Mouse (Mus musculus) forebrain, embryonic 15.5 days (tissue): ENCODE data around the gene Hk1. TPM values are rescaled to one million over a fixed set of nuclear protein-coding genes. Genes with fewer than 3 reads are reported as not detected.

Experiments used
- ATAC-seq: fragments of 200-750 bp; cut with Nextera tagmentation; replicated peaks from 2 replicates; pipeline ENCODE4 v1.8.0; 2017; ENCODE audit warnings: mild to moderate bottlenecking, moderate TSS enrichment, moderate library complexity
- H3K27ac ChIP-seq: fragments of 300-500 bp; sonication (generic); replicated peaks from 2 replicates; pipeline ENCODE4 v1.5.1; 2015; ENCODE audit warnings: mild to moderate bottlenecking, inconsistent platforms
- H3K27me3 ChIP-seq: fragments of 300-500 bp; sonication (generic); 2 replicates; pipeline ENCODE4 v1.6.1; 2015; ENCODE audit warnings: inconsistent platforms
- H3K36me3 ChIP-seq: fragments of 300-500 bp; sonication (generic); 2 replicates; pipeline ENCODE4 v1.6.1; 2015; ENCODE audit warnings: mild to moderate bottlenecking, inconsistent platforms
- H3K4me1 ChIP-seq: fragments of 300-500 bp; sonication (generic); 2 replicates; pipeline ENCODE4 v1.6.1; 2015; ENCODE audit warnings: inconsistent platforms
- H3K4me2 ChIP-seq: fragments of 300-500 bp; sonication (generic); replicated peaks from 2 replicates; pipeline ENCODE4 v1.6.1; 2015; ENCODE audit warnings: mild to moderate bottlenecking, inconsistent platforms
- H3K4me3 ChIP-seq: fragments of 300-500 bp; sonication (generic); 2 replicates; pipeline ENCODE4 v1.5.1; 2015; ENCODE audit warnings: mild to moderate bottlenecking, inconsistent platforms
- H3K9ac ChIP-seq: fragments of 300-500 bp; sonication (generic); replicated peaks from 2 replicates; pipeline ENCODE4 v1.6.1; 2015; ENCODE audit warnings: mild to moderate bottlenecking, inconsistent platforms
- H3K9me3 ChIP-seq: fragments of 300-500 bp; sonication (generic); 2 replicates; pipeline ENCODE4 v1.6.1; 2016; ENCODE audit warnings: inconsistent platforms
- WGBS: fragments of 180-500 bp; shearing (Covaris S2); methylation state at CpG from one replicate; pipeline ENCODE4 v1.1.7; 2015; ENCODE audit warnings: mixed read lengths; 5-methylcytosine and 5-hydroxymethylcytosine counted together
- polyA plus RNA-seq: library from polyadenylated mRNA; unstranded; fragments of >200 nt; fragmentation: Nextera tagmentation; extraction: Ambion mirVana; gene quantifications from 2 replicates; pipeline ENCODE4 v1.2.1, GENCODE M21; 2015

Hk1 gene
- polyA plus RNA-seq, 1 experiment from 2014 or later = 86.2 TPM

- ATAC-seq = no peak
- H3K9me3 ChIP-seq = no peaks in the 10 kb centered on the region
- no peaks in the 10 kb centered on the region for H3K36me3 ChIP-seq
- 86% methylated on average over 10 of the region's 10 CpGs for WGBS
- no peak overlapping the region for H3K27ac ChIP-seq
- H3K4me1 ChIP-seq = peaks cover 5% of the 10 kb centered on the region
- H3K27me3 ChIP-seq = no peaks in the 10 kb centered on the region
- H3K4me3 ChIP-seq = no peak overlapping the region
- no peak overlapping the region for H3K4me2 ChIP-seq
- no peak overlapping the region for H3K9ac ChIP-seq
Observed at GRCm38 (mm10) chr10:62310259-62311039, 69.3 kb downstream of the Hk1 start.

- no peak overlapping the region for H3K9ac ChIP-seq
- no peaks in the 10 kb centered on the region for H3K36me3 ChIP-seq
- H3K27me3 ChIP-seq = no peaks in the 10 kb centered on the region
- H3K27ac ChIP-seq = no peak overlapping the region
- H3K4me2 ChIP-seq = no peak overlapping the region
- no peak for ATAC-seq
- 91% methylated on average over 5 of the region's 5 CpGs for WGBS
- H3K9me3 ChIP-seq = no peaks in the 10 kb centered on the region
- H3K4me1 ChIP-seq = peaks cover 5% of the 10 kb centered on the region
- H3K4me3 ChIP-seq = no peak overlapping the region
Observed at GRCm38 (mm10) chr10:62309593-62309992, 70.1 kb downstream of the Hk1 start.

- Histone ChIP-seq H3K36me3 (0 out of 2 replicates have a peak, but pooled peaks cover 2% of the 10 kb centered on the region), H3K9me3 (no peaks in the 10 kb centered on the region), H3K4me3 (no peak overlapping the region), H3K4me2 (no peak overlapping the region), H3K27me3 (no peaks in the 10 kb centered on the region), H3K4me1 (peaks cover 5% of the 10 kb centered on the region), H3K9ac (no peak overlapping the region), H3K27ac (no peak overlapping the region)
- WGBS = 94% methylated on average over 11 of the region's 11 CpGs
- no peak for ATAC-seq
Observed at GRCm38 (mm10) chr10:62308896-62309491, 70.7 kb downstream of the Hk1 start.

- 76% methylated on average over 3 of the region's 3 CpGs for WGBS
- no peak for ATAC-seq
Observed at GRCm38 (mm10) chr10:62306483-62306882, 73.2 kb downstream of the Hk1 start.

GRCm38 (mm10) chr10:62305090-62305489 lies 74.6 kb downstream of the Hk1 start:
- H3K4me3 ChIP-seq = no peak overlapping the region
- H3K27ac ChIP-seq = no peak overlapping the region
- WGBS = 82% methylated on average over 6 of the region's 6 CpGs
- no peaks in the 10 kb centered on the region for H3K9me3 ChIP-seq
- no peak overlapping the region for H3K4me2 ChIP-seq
- no peak for ATAC-seq
- no peaks in the 10 kb centered on the region for H3K27me3 ChIP-seq
- no peak overlapping the region for H3K9ac ChIP-seq
- H3K36me3 ChIP-seq = 0 out of 2 replicates have a peak, but pooled peaks cover 5% of the 10 kb centered on the region
- H3K4me1 ChIP-seq = no peaks in the 10 kb centered on the region

More at GRCm38 (mm10) chr10:62306483-62306882, 73.2 kb downstream of the Hk1 start:
- Histone ChIP-seq H3K27me3 (no peaks in the 10 kb centered on the region), H3K9ac (no peak overlapping the region), H3K4me1 (peaks cover under 1% of the 10 kb centered on the region), H3K4me3 (no peak overlapping the region), H3K4me2 (no peak overlapping the region), H3K36me3 (0 out of 2 replicates have a peak, but pooled peaks cover 5% of the 10 kb centered on the region), H3K27ac (no peak overlapping the region), H3K9me3 (no peaks in the 10 kb centered on the region)

- Histone ChIP-seq H3K36me3 (peaks cover 13% of the 10 kb centered on the region; the same call in 1 of the 2 replicates), H3K4me2 (no peak overlapping the region), H3K4me3 (no peak overlapping the region), H3K9ac (no peak overlapping the region), H3K4me1 (no peaks in the 10 kb centered on the region; the same call in 1 of the 2 replicates), H3K27me3 (no peaks in the 10 kb centered on the region), H3K27ac (no peak overlapping the region), H3K9me3 (no peaks in the 10 kb centered on the region)
- 85% methylated on average over 23 of the region's 23 CpGs for WGBS
- no peak for ATAC-seq
Observed at GRCm38 (mm10) chr10:62300006-62300827, 79.5 kb downstream of the Hk1 start.

GRCm38 (mm10) chr10:62296086-62296872 lies 83.4 kb downstream of the Hk1 start:
- H3K4me2 ChIP-seq = no peak overlapping the region
- H3K4me3 ChIP-seq = no peak overlapping the region
- H3K36me3 ChIP-seq = peaks cover 11% of the 10 kb centered on the region; the same call in 1 of the 2 replicates
- no peaks in the 10 kb centered on the region for H3K9me3 ChIP-seq
- no peak for ATAC-seq
- H3K9ac ChIP-seq = no peak overlapping the region
- 49% methylated on average over 22 of the region's 26 CpGs for WGBS
- no peaks in the 10 kb centered on the region; the same call in 1 of the 2 replicates for H3K4me1 ChIP-seq
- no peaks in the 10 kb centered on the region for H3K27me3 ChIP-seq
- no peak overlapping the region for H3K27ac ChIP-seq

GRCm38 (mm10) chr10:62294112-62294511 lies 85.6 kb downstream of the Hk1 start:
- H3K36me3 ChIP-seq = peaks cover 23% of the 10 kb centered on the region
- H3K9me3 ChIP-seq = no peaks in the 10 kb centered on the region
- no peak for ATAC-seq
- WGBS = 85% methylated on average over 4 of the region's 4 CpGs
- H3K27me3 ChIP-seq = no peaks in the 10 kb centered on the region
- H3K4me3 ChIP-seq = no peak overlapping the region
- no peak overlapping the region for H3K9ac ChIP-seq
- H3K4me2 ChIP-seq = no peak overlapping the region
- no peak overlapping the region for H3K27ac ChIP-seq
- H3K4me1 ChIP-seq = no peaks in the 10 kb centered on the region; the same call in 1 of the 2 replicates

GRCm38 (mm10) chr10:62287460-62288124 lies 92.1 kb downstream of the Hk1 start:
- Histone ChIP-seq H3K4me2 (no peak overlapping the region), H3K4me1 (no peaks in the 10 kb centered on the region), H3K9me3 (no peaks in the 10 kb centered on the region), H3K27me3 (no peaks in the 10 kb centered on the region), H3K36me3 (peaks cover 39% of the 10 kb centered on the region), H3K9ac (no peak overlapping the region), H3K4me3 (no peak overlapping the region), H3K27ac (no peak overlapping the region)
- WGBS = 83% methylated on average over 6 of the region's 6 CpGs
- no peak for ATAC-seq

GRCm38 (mm10) chr10:62283206-62283792 lies 96.4 kb downstream of the Hk1 start:
- Histone ChIP-seq H3K4me2 (no peak overlapping the region), H3K4me3 (no peak overlapping the region), H3K36me3 (peaks cover 45% of the 10 kb centered on the region), H3K9ac (no peak overlapping the region), H3K9me3 (no peaks in the 10 kb centered on the region), H3K27me3 (no peaks in the 10 kb centered on the region), H3K27ac (no peak overlapping the region), H3K4me1 (no peaks in the 10 kb centered on the region)
- no peak for ATAC-seq
- WGBS = 79% methylated on average over 4 of the region's 4 CpGs

- Histone ChIP-seq H3K27ac (no peak overlapping the region), H3K4me3 (no peak overlapping the region), H3K9ac (no peak overlapping the region), H3K4me1 (no peaks in the 10 kb centered on the region), H3K27me3 (no peaks in the 10 kb centered on the region), H3K4me2 (no peak overlapping the region), H3K36me3 (peaks cover 45% of the 10 kb centered on the region), H3K9me3 (no peaks in the 10 kb centered on the region)
- WGBS = 54% methylated on average over 9 of the region's 9 CpGs
- no peak for ATAC-seq
Observed at GRCm38 (mm10) chr10:62282782-62283181, 96.9 kb downstream of the Hk1 start.
